ENCODE assay signal across 8 mouse cellular contexts in genomic region chr2:153995770-153996169, GRCm38 (mm10). TPM values are rescaled to one million over a fixed set of nuclear protein-coding genes. Genes with fewer than 3 reads are reported as not detected.
A peak's percentile ranks its signal among the peaks of the same experiment; 100 is the strongest.
DNase-seq lines count a peak whose midpoint lies in the region; ATAC-seq and TF ChIP-seq lines count a peak whose summit lies in the region.

No protein-coding gene starts in this region.

- WGBS in hindbrain, embryonic 12.5 days = 9% methylated on average over 7 of the region's 7 CpGs

- peak; percentile 96 for TF ChIP-seq CTCF in brain, embryonic 14.5 days (IDR thresholded peaks at IDR 0.05; ENCODE audit: borderline replicate concordance, extremely low read depth, insufficient read depth, insufficient read length)

- H3K4me1 ChIP-seq in hindbrain, embryonic 12.5 days = no peaks in the 10 kb centered on the region

- H3K9ac ChIP-seq in hindbrain, embryonic 12.5 days = no peak overlapping the region

- no peak for TF ChIP-seq POLR2A in brain, embryonic 14.5 days (IDR thresholded peaks at IDR 0.05; ENCODE audit: borderline replicate concordance, extremely low read depth, insufficient read depth, insufficient read length, poor library complexity, severe bottlenecking)

- no peak overlapping the region for H3K4me2 ChIP-seq in hindbrain, embryonic 12.5 days (replicated peaks)

- H3K4me3 ChIP-seq in hindbrain, embryonic 12.5 days = no peak overlapping the region

- H3K36me3 ChIP-seq in hindbrain, embryonic 12.5 days = no peaks in the 10 kb centered on the region

- ATAC-seq in erythroblast, adult 5-6 weeks (replicated peaks; ENCODE audit: low FRiP score, poor library complexity, severe bottlenecking) = peak; percentile 81
- ATAC-seq in hindbrain, embryonic 12.5 days (ENCODE audit: low FRiP score) = peak; percentile 63; the same call in 1 of the 2 replicates
- peak; percentile 84 for ATAC-seq in megakaryocyte, adult 5-6 weeks (ENCODE audit: poor library complexity, severe bottlenecking)
- no peak for ATAC-seq in inflammation-experienced regulatory T-cells, adult 6 months

- H3K27me3 ChIP-seq in hindbrain, embryonic 12.5 days = no peaks in the 10 kb centered on the region; the same call in 1 of the 2 replicates

- no peaks in the 10 kb centered on the region for H3K9me3 ChIP-seq in hindbrain, embryonic 12.5 days (replicated peaks)

- no peak overlapping the region for H3K27ac ChIP-seq in hindbrain, embryonic 12.5 days

- peak; percentile 34 for DNase-seq in MN1 (ENCODE audit: low spot score)
- DNase-seq in brain, embryonic 14.5 days (ENCODE audit: low read depth) = peak; percentile 71
- DNase-seq in left cerebral cortex, adult 11 months (ENCODE audit: low spot score) = peak; percentile 49
- DNase-seq in skeletal muscle tissue, adult 2 months (ENCODE audit: low read depth, low spot score) = peak; percentile 37

RNA-seq across cellular contexts. Expression of gene Bpifa2, which starts 12.3 kb away (rescaled TPM):
- not detected in 2 replicates for polyA plus RNA-seq in brain, embryonic 14.5 days (2012; rRNA removed)
- total RNA-seq in erythroblast, adult 5-6 weeks (2015; ENCODE audit: low replicate concordance) = not detected in 2 replicates
- total RNA-seq in erythroblast, adult 5-6 weeks (2017; ENCODE audit: low replicate concordance) = not detected in 2 replicates
- not detected in 2 replicates for polyA plus RNA-seq in hindbrain, embryonic 12.5 days (2016; fragmentation: Nextera tagmentation; extraction: Ambion mirVana)
- not detected in 2 replicates for total RNA-seq in megakaryocyte, adult 5-6 weeks (2015)
- not detected in 2 replicates for total RNA-seq in megakaryocyte, adult 5-6 weeks (2017)
- not detected for polyA plus RNA-seq in inflammation-experienced regulatory T-cells, adult 6 months (2017; shearing (Covaris generic))

RNA-seq across cellular contexts. Expression of gene Bpifa6, which starts 21.0 kb away (rescaled TPM):
- polyA plus RNA-seq in brain, embryonic 14.5 days (2012; rRNA removed) = not detected in 2 replicates
- not detected in 2 replicates for total RNA-seq in erythroblast, adult 5-6 weeks (2015; ENCODE audit: low replicate concordance)
- total RNA-seq in erythroblast, adult 5-6 weeks (2017; ENCODE audit: low replicate concordance) = not detected in 2 replicates
- polyA plus RNA-seq in hindbrain, embryonic 12.5 days (2016; fragmentation: Nextera tagmentation; extraction: Ambion mirVana) = not detected in 2 replicates
- not detected in 2 replicates for total RNA-seq in megakaryocyte, adult 5-6 weeks (2015)
- not detected in 2 replicates for total RNA-seq in megakaryocyte, adult 5-6 weeks (2017)
- polyA plus RNA-seq in inflammation-experienced regulatory T-cells, adult 6 months (2017; shearing (Covaris generic)) = not detected

RNA-seq across cellular contexts. Expression of gene Bpifb4, which starts 57.8 kb away (rescaled TPM):
- polyA plus RNA-seq in brain, embryonic 14.5 days (2012; rRNA removed) = not detected in 2 replicates
- total RNA-seq in erythroblast, adult 5-6 weeks (2015; ENCODE audit: low replicate concordance) = not detected in 2 replicates
- not detected in 2 replicates for total RNA-seq in erythroblast, adult 5-6 weeks (2017; ENCODE audit: low replicate concordance)
- not detected in 2 replicates for polyA plus RNA-seq in hindbrain, embryonic 12.5 days (2016; fragmentation: Nextera tagmentation; extraction: Ambion mirVana)
- not detected in 2 replicates for total RNA-seq in megakaryocyte, adult 5-6 weeks (2015)
- total RNA-seq in megakaryocyte, adult 5-6 weeks (2017) = not detected in 2 replicates
- polyA plus RNA-seq in inflammation-experienced regulatory T-cells, adult 6 months (2017; shearing (Covaris generic)) = not detected
